Mouse (Mus musculus) adrenal gland, postnatal 25 days (tissue): ENCODE results near the gene Bhlhe41. TPM values are rescaled to one million over a fixed set of nuclear protein-coding genes. Genes with fewer than 3 reads are reported as not detected.

Experiments used
- DNase-seq: peaks from one replicate; pipeline ENCODE4 v3.0.0; 2021; ENCODE audit warnings: mixed read lengths
- total RNA-seq: library from RNA; stranded (reverse); gene quantifications from 2 replicates; pipeline ENCODE4 v1.2.3, GENCODE M21; 2021

Bhlhe41 gene
- total RNA-seq, 1 experiment from 2014 or later = 16.2 TPM

GRCm38 (mm10) chr6:145845611-145846010, 19.7 kb downstream of the Bhlhe41 start:
- no peak for DNase-seq

- no peak for DNase-seq
Measured at GRCm38 (mm10) chr6:145835359-145835758, 30.0 kb downstream of the Bhlhe41 start.

DNA sequence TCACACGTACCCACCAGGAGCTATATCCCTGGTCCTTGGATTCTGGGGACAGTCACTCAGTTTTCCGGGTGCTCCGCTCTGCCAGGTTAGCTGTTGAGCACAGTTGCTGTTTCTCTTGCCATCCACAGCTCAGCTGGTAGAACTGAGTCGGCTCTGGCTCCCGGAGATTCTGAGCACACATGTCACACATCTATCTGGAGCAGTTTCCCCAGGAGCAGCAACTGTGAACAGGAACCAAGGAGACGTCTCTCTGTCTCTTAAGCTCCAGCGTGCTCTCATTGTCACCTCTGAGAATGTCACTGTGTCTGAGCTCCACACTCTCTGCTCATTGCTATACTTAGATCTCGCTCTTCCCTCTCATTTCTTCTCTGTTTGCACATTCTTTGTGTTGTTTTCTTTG, 32.4 kb downstream of the Bhlhe41 start:
- no peak for DNase-seq

- no peak for DNase-seq
Measured at GRCm38 (mm10) chr6:145830617-145831016, 34.7 kb downstream of the Bhlhe41 start.

DNA sequence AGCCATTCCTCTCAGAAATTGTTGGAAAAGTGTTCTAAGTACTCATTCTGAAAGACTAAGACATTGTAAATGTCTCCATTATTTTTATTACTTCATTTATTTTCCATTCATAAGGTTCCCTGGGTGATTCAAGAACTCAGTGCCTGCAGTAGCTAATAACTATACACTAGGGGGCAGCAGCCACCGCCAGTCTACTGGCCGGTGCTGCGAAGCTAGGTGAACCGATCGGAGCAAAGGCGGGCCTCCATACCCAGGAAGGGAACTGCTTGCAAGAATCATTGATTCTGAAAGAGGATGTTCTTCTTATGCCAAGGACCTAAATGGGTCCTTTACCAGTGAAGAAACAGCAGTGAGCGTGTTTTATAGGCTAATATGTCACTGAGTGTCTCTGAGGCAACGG, 35.2 kb downstream of the Bhlhe41 start:
- DNase-seq = peak; percentile 73

DNA sequence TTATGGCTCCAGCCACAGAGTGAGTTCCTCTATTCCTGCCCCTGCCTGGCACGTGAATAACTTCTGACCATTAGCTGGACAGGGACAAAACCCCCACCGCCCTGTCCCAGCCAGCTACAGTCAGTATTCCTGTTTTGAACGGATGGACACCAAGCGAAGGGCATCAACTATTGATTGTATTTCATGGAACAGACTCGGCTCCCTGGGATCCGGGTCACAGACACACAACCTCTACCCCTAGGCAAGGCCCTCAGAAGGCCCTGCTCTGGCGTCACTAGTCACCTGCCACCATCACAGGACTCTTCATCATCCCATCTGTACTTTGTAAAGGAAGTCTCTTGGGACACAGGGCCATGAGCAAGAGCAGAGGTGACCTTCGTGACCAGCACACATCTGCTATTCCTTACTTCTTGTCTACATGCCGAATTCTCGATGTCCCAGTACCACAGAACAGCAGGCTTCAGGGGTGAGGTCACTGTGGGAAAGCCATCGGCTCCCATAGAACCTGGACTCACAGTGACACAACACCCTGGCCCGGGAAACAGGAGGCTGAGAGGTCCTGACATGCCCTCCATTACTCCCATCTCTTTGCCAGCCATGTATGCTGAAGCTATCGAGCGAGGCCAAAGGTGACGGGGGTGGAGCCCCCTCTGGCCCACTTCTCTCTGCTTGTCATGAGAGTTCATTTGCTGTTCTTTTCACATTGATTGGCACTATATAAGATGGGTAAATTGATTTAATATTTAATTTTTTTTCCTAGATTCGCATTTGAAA, 36.1 kb downstream of the Bhlhe41 start:
- DNase-seq = no peak

DNA sequence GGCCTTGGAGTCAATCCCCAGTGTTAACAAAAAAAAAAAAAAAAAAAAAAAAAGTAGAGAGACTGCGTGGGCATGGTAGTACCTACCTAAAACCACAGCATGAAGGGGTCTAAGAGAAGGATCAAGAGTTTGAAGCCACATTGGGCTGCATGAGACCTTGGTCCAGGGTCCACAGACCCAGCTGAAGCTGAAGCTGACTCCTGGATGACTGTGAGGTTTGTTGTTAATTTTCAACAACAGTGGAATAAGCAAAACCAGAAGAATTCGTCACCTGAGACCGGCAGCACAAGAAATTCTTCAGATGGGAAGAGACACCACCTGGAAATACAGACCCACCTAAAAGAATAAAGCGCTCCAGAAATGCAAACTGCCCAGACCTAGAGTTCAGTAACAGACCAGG, 39.1 kb downstream of the Bhlhe41 start:
- no peak for DNase-seq

- no peak for DNase-seq
Measured at GRCm38 (mm10) chr6:145823588-145824234, 41.6 kb downstream of the Bhlhe41 start.

- DNase-seq = no peak
Measured at GRCm38 (mm10) chr6:145823103-145823502, 42.3 kb downstream of the Bhlhe41 start.

DNA sequence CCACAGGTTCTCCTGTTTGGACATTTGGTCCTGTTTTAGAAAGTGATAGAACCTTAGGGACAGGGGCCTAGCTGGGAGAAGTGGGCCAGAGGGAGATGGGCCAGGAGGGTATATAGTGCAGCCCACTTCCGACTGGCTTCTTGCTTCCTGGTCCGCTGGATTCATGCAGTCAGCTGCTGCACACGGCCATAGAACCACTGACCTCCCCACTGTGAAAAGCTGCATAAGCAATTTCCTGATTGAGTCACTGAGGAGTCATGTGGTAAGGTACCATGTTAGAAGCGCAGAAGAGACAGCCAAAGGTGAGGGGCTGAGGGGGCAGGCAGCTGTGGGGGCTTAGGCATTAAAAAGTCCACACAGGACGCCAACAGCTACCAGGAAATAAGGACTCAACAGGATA, 43.1 kb downstream of the Bhlhe41 start:
- DNase-seq = no peak

- peak; percentile 44 for DNase-seq
Measured at GRCm38 (mm10) chr6:145819151-145819550, 46.2 kb downstream of the Bhlhe41 start.

- no peak for DNase-seq
Measured at GRCm38 (mm10) chr6:145815200-145815599, 50.2 kb downstream of the Bhlhe41 start.

GRCm38 (mm10) chr6:145811174-145811573, 54.2 kb downstream of the Bhlhe41 start:
- no peak for DNase-seq

DNA sequence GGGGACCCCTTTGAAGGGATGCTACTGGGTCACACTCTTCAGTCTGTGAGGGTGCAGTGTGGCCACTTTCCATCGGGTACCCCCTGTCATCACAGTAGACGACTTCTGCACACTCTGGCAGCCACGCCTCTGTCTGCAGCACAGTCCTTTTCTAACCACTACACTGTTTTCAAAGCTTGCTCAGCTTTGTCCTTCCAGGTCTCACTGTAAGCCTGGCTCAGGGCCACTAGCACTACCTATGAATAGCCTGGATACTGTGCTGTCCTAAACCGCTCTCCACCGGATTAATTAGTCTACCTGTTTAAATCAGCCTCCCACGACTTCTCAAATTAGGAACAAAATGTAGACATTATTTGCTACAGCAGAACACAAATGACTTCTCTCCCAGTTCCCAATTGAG, 55.3 kb downstream of the Bhlhe41 start:
- no peak for DNase-seq

GRCm38 (mm10) chr6:145809566-145809965, 55.8 kb downstream of the Bhlhe41 start:
- DNase-seq = no peak

Other genes with a start within 250 kb of the Bhlhe41 start
- gene Tuba3b, start 249.8 kb downstream of the Bhlhe41 start, total RNA-seq = not detected in 2 replicates
- 105 and 107 TPM in 2 replicates for gene Rassf8, start 118.8 kb downstream of the Bhlhe41 start, total RNA-seq
- gene Sspn, start 66.1 kb upstream of the Bhlhe41 start, total RNA-seq = 10.8 and 18.3 TPM in 2 replicates